Mouse (Mus musculus) lung, adult 2 months (tissue): ENCODE results near the gene Cotl1. TPM values are rescaled to one million over a fixed set of nuclear protein-coding genes. Genes with fewer than 3 reads are reported as not detected.

Experiments used
- DNase-seq: peaks from one replicate; pipeline ENCODE4 v3.0.0; 2022
- H3K4me1 ChIP-seq: fragments of 200-500 bp; 2 replicates; pipeline ENCODE4 v1.6.1; 2011; ENCODE audit warnings: low read length; ENCODE audit not compliant: control insufficient read depth, insufficient read depth
- H3K4me3 ChIP-seq: fragments of 200-500 bp; replicated peaks from 2 replicates; pipeline ENCODE3; 2011; ENCODE audit warnings: low read depth, mild to moderate bottlenecking, control low read depth, low read length; ENCODE audit errors: extremely low read depth
- CTCF ChIP-seq: fragments of 200-500 bp; IDR thresholded peaks from 2 replicates; pipeline ENCODE4 v1.5.1; 2011; ENCODE audit warnings: mild to moderate bottlenecking, low read length, control low read depth; ENCODE audit not compliant: insufficient read depth
- POLR2A ChIP-seq: fragments of 200-500 bp; IDR thresholded peaks from 2 replicates; pipeline ENCODE4 v1.6.1; 2011; ENCODE audit warnings: low read depth, mild to moderate bottlenecking, control low read depth, low read length, borderline replicate concordance; ENCODE audit errors: extremely low read depth
- WGBS: fragments of 180-500 bp; shearing (Covaris S2); methylation state at CpG from one replicate; pipeline ENCODE4 v1.1.7; 2018; 5-methylcytosine and 5-hydroxymethylcytosine counted together
- polyA plus RNA-seq: library from polyadenylated mRNA; depleted of rRNA; stranded (reverse); fragments of >200 nt; gene quantifications from 2 replicates; pipeline ENCODE4 v1.2.3, GENCODE M21; 2012

The Cotl1 gene
- polyA plus RNA-seq, 1 experiment, result 180 TPM

DNA sequence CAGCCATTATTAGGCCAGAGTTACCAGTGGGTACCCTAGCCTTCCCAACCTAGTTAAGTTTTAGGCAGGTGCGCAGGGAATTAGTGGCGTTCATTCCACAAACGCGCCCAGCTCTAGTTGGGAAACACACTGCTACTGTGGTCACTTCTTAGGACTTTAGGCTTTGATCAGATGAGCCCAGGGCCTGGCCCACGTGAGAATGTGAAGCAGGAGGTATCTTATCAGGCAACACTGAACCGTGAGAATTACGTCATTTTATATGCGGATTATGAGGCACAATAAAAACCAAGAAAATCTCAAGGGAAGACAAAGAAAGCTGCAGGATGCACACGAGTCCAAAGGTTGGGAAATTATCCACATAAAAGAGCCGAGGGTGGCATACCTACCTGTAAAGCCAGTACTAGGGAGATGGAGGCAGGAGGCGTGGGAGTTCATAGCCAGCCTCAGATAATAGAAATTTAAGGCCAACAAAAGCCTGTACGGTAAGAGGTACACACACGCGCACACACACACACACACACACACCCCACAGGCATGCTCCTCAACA, 29.3 kb downstream of the Cotl1 start:
- Histone ChIP-seq H3K4me1 (0 out of 2 replicates have a peak, but pooled peaks cover 3% of the 10 kb centered on the region), H3K4me3 (no peak overlapping the region)
- no peak for DNase-seq
- TF ChIP-seq CTCF, result no peak
- TF ChIP-seq POLR2A, result no peak
- 90% methylated on average over 14 of the region's 14 CpGs for WGBS

GRCm38 (mm10) chr8:119810127-119810868, 30.0 kb downstream of the Cotl1 start:
- DNase-seq, result no peak
- H3K4me3 ChIP-seq, result no peak overlapping the region
- 0 out of 2 replicates have a peak, but pooled peaks cover 3% of the 10 kb centered on the region for H3K4me1 ChIP-seq
- TF ChIP-seq POLR2A, result no peak
- TF ChIP-seq CTCF, result no peak
- 86% methylated on average over 23 of the region's 23 CpGs for WGBS

DNA sequence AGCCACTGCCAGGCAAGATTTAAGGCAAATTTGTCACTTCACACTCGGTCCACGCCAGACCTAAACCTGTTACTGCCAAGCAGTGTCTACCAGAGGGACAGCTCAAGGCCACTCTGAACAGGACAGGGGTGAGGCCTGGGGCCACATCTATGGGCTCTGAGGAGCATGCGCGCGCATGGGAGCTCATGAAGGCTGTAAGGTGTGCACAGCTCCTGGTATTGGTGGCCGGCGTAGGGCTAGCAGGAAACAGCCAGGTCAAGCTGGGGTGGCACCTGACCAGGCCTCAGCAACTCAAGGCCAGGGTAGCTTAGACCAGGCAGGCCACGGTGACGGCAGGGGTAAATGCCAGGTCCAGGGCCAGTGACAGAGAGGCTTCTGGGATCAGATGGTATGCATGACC, 30.7 kb downstream of the Cotl1 start:
- Histone ChIP-seq H3K4me3 (no peak overlapping the region), H3K4me1 (0 out of 2 replicates have a peak, but pooled peaks cover 3% of the 10 kb centered on the region)
- no peak for DNase-seq
- TF ChIP-seq CTCF (no peak), POLR2A (no peak)
- WGBS, result 95% methylated on average over 9 of the region's 9 CpGs

- no peak overlapping the region for H3K4me3 ChIP-seq
- no peak for DNase-seq
- TF ChIP-seq POLR2A (no peak), CTCF (no peak)
- WGBS, result 86% methylated on average over 4 of the region's 4 CpGs
- H3K4me1 ChIP-seq, result 0 out of 2 replicates have a peak, but pooled peaks cover 3% of the 10 kb centered on the region
Measured at GRCm38 (mm10) chr8:119807687-119808086, 32.7 kb downstream of the Cotl1 start.

DNA sequence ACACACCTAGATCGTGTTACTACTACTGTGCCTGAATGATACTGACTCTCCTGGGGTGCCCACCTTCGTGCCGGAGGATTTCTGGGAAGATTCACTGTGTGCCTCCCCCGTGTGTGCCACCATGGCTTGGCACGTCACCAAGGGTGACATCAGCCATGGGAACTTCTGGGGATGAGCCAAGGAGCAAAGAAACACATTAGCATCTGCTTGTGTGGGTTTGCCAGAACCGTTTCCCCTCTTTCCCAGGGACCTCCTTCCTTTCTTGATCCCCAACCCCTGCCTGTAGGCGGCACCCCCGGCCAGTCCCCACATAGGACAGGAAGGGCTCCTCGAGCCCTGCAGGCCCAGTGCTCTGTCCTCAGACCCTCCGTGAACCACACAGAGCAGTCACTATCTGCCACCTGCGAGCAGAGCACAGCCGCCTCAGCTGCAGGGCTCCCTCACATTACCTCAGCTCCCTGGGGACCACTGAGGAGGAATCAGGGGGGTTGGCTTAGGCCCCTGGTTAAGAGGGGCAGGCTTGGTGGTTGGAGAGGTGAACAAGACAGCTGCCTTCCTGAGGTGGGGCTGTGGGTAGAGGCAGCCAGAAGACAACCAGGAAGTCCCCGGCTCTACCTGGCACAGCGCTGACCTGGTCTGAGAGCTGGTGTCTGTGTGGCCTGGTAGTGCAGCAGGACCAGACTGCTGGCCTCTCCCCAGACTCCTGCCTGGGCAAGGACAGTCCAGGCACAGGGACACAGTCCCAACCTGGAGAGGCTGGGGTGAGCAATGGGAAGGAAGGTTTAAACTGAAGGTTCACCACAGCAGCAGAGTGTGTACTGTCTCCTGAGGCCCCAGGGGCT, 33.7 kb downstream of the Cotl1 start:
- 41% methylated on average over 14 of the region's 14 CpGs for WGBS
- Histone ChIP-seq H3K4me3 (no peak overlapping the region), H3K4me1 (0 out of 2 replicates have a peak, but pooled peaks cover 3% of the 10 kb centered on the region)
- TF ChIP-seq POLR2A, result no peak
- TF ChIP-seq CTCF, result no peak
- no peak for DNase-seq

GRCm38 (mm10) chr8:119805275-119805674, 35.1 kb downstream of the Cotl1 start:
- Histone ChIP-seq H3K4me1 (0 out of 2 replicates have a peak, but pooled peaks cover 3% of the 10 kb centered on the region), H3K4me3 (no peak overlapping the region)
- DNase-seq, result no peak
- no peak for TF ChIP-seq POLR2A
- no peak for TF ChIP-seq CTCF
- 73% methylated on average over 8 of the region's 8 CpGs for WGBS

DNA sequence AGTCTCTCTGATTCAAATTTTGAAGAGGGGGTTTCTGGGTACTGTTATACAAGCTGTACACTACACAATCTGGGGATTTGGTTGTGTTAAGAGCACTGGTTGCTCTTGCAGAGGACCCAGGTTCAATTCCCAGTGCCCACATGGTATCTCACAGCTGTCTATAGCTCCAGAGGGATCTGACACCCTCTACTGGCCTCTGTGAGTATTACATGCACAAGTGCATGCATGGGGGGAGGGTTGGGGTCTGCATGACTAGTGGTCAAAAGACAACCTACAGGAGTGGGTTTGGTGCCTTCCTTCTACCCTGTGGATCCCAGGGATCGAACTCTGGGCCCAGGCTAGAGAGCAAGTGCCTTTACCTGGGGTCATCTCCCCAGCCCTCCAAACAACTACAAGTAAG, 37.8 kb downstream of the Cotl1 start:
- WGBS, result 82% methylated on average over 1 of the region's 1 CpGs
- Histone ChIP-seq H3K4me1 (peaks cover 8% of the 10 kb centered on the region), H3K4me3 (no peak overlapping the region)
- TF ChIP-seq CTCF (0 out of 2 replicates have a peak, but pooled peaks have one; percentile 27), POLR2A (no peak)
- DNase-seq, result no peak

GRCm38 (mm10) chr8:119801168-119801567, 39.2 kb downstream of the Cotl1 start:
- Histone ChIP-seq H3K4me3 (no peak overlapping the region), H3K4me1 (peaks cover 5% of the 10 kb centered on the region)
- no peak for DNase-seq
- no peak for TF ChIP-seq CTCF
- no peak for TF ChIP-seq POLR2A
- 13% methylated on average over 4 of the region's 4 CpGs for WGBS

DNA sequence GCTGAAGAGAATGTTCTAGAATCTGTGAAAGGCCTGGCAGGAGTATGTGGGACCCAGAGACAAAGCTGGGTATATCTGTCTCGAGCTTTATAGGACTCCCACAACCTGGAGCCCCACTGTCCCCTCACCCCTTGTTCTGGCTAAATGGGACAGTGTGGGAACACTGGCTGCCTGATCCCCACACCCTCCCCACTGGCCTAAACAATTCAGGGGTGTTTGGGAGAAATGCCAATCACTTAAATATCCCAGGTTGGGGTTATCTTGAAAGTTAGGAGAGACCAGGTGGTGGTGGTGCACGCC, 41.4 kb downstream of the Cotl1 start:
- 58% methylated on average over 2 of the region's 2 CpGs for WGBS
- no peak overlapping the region for H3K4me3 ChIP-seq
- H3K4me1 ChIP-seq, result peaks cover 5% of the 10 kb centered on the region
- DNase-seq, result no peak
- no peak for TF ChIP-seq CTCF
- no peak for TF ChIP-seq POLR2A
